Mouse (Mus musculus) embryonic facial prominence, embryonic 15.5 days (tissue): Measurements from ENCODE around the gene Aspg. TPM values are rescaled to one million over a fixed set of nuclear protein-coding genes. Genes with fewer than 3 reads are reported as not detected.

Experiments
- ATAC-seq: fragments of 200-750 bp; cut with Nextera tagmentation; 2 replicates; pipeline ENCODE4 v1.8.0; 2017; ENCODE audit warnings: low read depth, moderate TSS enrichment; ENCODE audit not compliant: insufficient number of reproducible peaks, low FRiP score, low TSS enrichment
- H3K27ac ChIP-seq: fragments of 300-500 bp; sonication (generic); replicated peaks from 2 replicates; pipeline ENCODE4 v1.5.1; 2015; ENCODE audit warnings: mild to moderate bottlenecking, inconsistent platforms
- H3K27me3 ChIP-seq: fragments of 300-500 bp; sonication (generic); 2 replicates; pipeline ENCODE4 v1.6.1; 2015; ENCODE audit warnings: inconsistent platforms
- H3K36me3 ChIP-seq: fragments of 300-500 bp; sonication (generic); 2 replicates; pipeline ENCODE4 v1.6.1; 2015; ENCODE audit warnings: mild to moderate bottlenecking, inconsistent platforms
- H3K4me1 ChIP-seq: fragments of 300-500 bp; sonication (generic); 2 replicates; pipeline ENCODE4 v1.6.1; 2015; ENCODE audit warnings: inconsistent platforms
- H3K4me2 ChIP-seq: fragments of 300-500 bp; sonication (generic); replicated peaks from 2 replicates; pipeline ENCODE4 v1.6.1; 2015; ENCODE audit warnings: mild to moderate bottlenecking, inconsistent platforms
- H3K4me3 ChIP-seq: fragments of 300-500 bp; sonication (generic); replicated peaks from 2 replicates; pipeline ENCODE4 v1.5.1; 2015; ENCODE audit warnings: mild to moderate bottlenecking, inconsistent platforms
- H3K9ac ChIP-seq: fragments of 300-500 bp; sonication (generic); 2 replicates; pipeline ENCODE4 v1.6.1; 2015; ENCODE audit warnings: inconsistent platforms
- H3K9me3 ChIP-seq: fragments of 300-500 bp; sonication (generic); replicated peaks from 2 replicates; pipeline ENCODE4 v1.6.1; 2016; ENCODE audit warnings: inconsistent platforms
- WGBS: fragments of 180-500 bp; shearing (Covaris S2); methylation state at CpG from one replicate; pipeline ENCODE4 v1.1.7; 2015; 5-methylcytosine and 5-hydroxymethylcytosine counted together
- polyA plus RNA-seq: library from polyadenylated mRNA; unstranded; fragments of >200 nt; fragmentation: Nextera tagmentation; extraction: Ambion mirVana; gene quantifications from 2 replicates; pipeline ENCODE4 v1.2.1, GENCODE M21; 2015

Gene Aspg
- polyA plus RNA-seq, 1 experiment from 2014 or later = 6.2 TPM

DNA sequence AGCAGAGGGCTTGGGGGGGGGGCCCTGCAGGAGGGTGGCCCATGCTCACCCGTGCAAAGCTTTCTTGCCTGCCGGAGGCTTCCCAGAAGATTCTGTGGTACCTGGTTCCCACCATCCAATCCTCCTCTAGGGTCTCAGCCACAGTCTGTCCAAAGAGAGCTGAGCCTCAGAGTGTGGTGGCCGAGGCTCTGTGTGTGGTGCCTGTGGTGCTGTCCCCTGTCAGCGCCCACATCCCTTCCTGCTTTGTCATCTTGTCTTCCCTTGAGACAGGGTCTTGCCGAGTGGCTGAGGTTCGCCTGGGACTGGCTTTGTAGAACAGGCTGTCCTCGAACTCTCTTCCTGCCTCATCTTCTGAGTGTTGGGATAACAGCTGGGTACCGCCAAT lies 9.8 kb upstream of the Aspg start:
- H3K4me1 ChIP-seq = peaks cover 4% of the 10 kb centered on the region; the same call in 1 of the 2 replicates
- no peak overlapping the region for H3K4me3 ChIP-seq
- no peaks in the 10 kb centered on the region for H3K9me3 ChIP-seq
- ATAC-seq = no peak
- no peak overlapping the region for H3K27ac ChIP-seq
- H3K27me3 ChIP-seq = peaks cover 3% of the 10 kb centered on the region; the same call in 1 of the 2 replicates
- H3K36me3 ChIP-seq = no peaks in the 10 kb centered on the region
- H3K4me2 ChIP-seq = no peak overlapping the region
- no peak overlapping the region for H3K9ac ChIP-seq
- 74% methylated on average over 8 of the region's 8 CpGs for WGBS

GRCm38 (mm10) chr12:112100106-112100505 lies 6.4 kb upstream of the Aspg start:
- Histone ChIP-seq H3K9me3 (no peaks in the 10 kb centered on the region), H3K9ac (no peak overlapping the region), H3K4me1 (peaks cover 4% of the 10 kb centered on the region; the same call in 1 of the 2 replicates), H3K27me3 (no peaks in the 10 kb centered on the region), H3K4me3 (no peak overlapping the region), H3K27ac (no peak overlapping the region), H3K36me3 (no peaks in the 10 kb centered on the region), H3K4me2 (no peak overlapping the region)
- 41% methylated on average over 4 of the region's 4 CpGs for WGBS
- ATAC-seq = no peak

DNA sequence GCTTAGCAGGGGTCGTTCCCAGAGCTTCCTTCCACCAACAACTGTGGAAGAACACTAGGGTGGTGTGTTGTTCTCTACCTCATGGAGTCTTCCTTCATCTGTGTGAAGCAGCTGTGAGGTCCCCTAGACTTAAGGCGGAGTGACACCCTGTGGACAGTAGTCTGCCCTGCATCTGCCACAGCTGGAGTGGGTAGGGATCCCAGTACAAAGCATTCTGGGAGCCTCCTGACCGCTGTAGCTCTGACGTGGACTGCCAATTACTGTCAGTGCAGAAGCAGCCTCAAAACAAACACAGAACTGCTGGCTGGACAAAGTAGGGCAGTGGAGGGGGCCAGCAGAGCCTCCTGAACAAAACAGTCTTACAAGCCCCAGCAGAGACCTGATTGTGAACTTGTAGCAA lies 5.4 kb upstream of the Aspg start:
- WGBS = 48% methylated on average over 4 of the region's 4 CpGs
- 0 out of 2 replicates have a peak, but pooled peaks have one; percentile 26 for ATAC-seq

GRCm38 (mm10) chr12:112103179-112103578 lies 3.3 kb upstream of the Aspg start:
- H3K4me3 ChIP-seq = no peak overlapping the region
- H3K4me2 ChIP-seq = no peak overlapping the region
- H3K4me1 ChIP-seq = peaks cover 12% of the 10 kb centered on the region; the same call in 1 of the 2 replicates
- H3K27me3 ChIP-seq = no peaks in the 10 kb centered on the region
- H3K27ac ChIP-seq = no peak overlapping the region
- H3K9me3 ChIP-seq = no peaks in the 10 kb centered on the region
- H3K9ac ChIP-seq = no peak overlapping the region
- H3K36me3 ChIP-seq = no peaks in the 10 kb centered on the region
- 80% methylated on average over 5 of the region's 5 CpGs for WGBS
- ATAC-seq = no peak

More for the DNA sequence above, 5.4 kb upstream of the Aspg start:
- Histone ChIP-seq H3K27me3 (no peaks in the 10 kb centered on the region), H3K4me1 (peaks cover 4% of the 10 kb centered on the region; the same call in 1 of the 2 replicates), H3K4me3 (no peak overlapping the region), H3K27ac (no peak overlapping the region), H3K9ac (no peak overlapping the region), H3K9me3 (no peaks in the 10 kb centered on the region), H3K36me3 (no peaks in the 10 kb centered on the region), H3K4me2 (no peak overlapping the region)

DNA sequence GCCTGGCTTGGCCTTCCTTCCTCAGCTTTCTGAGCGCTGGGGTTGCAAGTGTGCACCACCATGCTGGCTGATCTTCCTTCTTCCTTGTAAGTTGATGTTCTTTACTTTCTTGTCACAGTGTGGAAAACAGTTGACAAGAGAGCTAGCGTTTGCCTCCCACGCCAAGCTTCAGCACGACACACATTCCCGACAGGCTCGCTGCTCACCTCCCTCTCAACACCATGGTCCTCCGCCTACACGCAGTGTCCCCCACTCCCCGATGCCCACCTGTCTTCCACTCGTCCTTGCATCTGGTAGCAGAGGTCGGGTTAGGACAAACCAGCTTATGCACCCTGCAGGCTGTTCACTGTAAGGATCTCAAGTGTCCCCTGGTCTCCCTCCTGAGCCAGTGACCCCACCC lies 1.6 kb upstream of the Aspg start:
- H3K9ac ChIP-seq = no peak overlapping the region
- ATAC-seq = no peak
- H3K36me3 ChIP-seq = no peaks in the 10 kb centered on the region
- H3K4me3 ChIP-seq = no peak overlapping the region
- WGBS = 88% methylated on average over 11 of the region's 11 CpGs
- peaks cover 12% of the 10 kb centered on the region; the same call in 1 of the 2 replicates for H3K4me1 ChIP-seq
- no peak overlapping the region for H3K4me2 ChIP-seq
- H3K27me3 ChIP-seq = no peaks in the 10 kb centered on the region
- no peaks in the 10 kb centered on the region for H3K9me3 ChIP-seq
- no peak overlapping the region for H3K27ac ChIP-seq

DNA sequence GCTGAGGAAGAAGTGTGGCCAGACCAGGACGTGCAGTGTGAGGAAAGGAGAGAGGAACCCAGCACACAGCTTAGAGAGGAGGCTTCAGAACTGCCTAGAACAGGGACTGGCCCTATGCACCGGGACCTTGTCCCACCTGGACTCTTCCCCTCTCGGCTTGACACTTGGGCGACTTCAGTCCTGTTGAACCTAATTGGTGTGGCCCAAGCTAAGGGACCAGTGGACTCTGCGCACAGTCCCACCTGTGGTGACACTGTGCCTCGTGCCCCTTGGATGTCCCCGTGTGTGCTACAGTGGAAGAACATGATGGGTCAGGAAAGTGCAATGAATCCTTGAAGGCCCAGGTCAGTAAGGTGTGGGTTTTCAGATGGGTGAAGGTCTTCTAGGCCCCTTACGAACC lies 1.2 kb downstream of the Aspg start:
- Histone ChIP-seq H3K27ac (no peak overlapping the region), H3K4me2 (no peak overlapping the region), H3K4me3 (no peak overlapping the region), H3K36me3 (no peaks in the 10 kb centered on the region), H3K9me3 (no peaks in the 10 kb centered on the region), H3K4me1 (peaks cover 14% of the 10 kb centered on the region), H3K27me3 (no peaks in the 10 kb centered on the region), H3K9ac (no peak overlapping the region)
- 80% methylated on average over 8 of the region's 8 CpGs for WGBS
- no peak for ATAC-seq

GRCm38 (mm10) chr12:112108696-112109445 lies 2.4 kb downstream of the Aspg start:
- peaks cover 24% of the 10 kb centered on the region for H3K4me1 ChIP-seq
- no peak for ATAC-seq
- no peaks in the 10 kb centered on the region for H3K36me3 ChIP-seq
- whole genome bisulfite sequencing = 83% methylated on average over 11 of the region's 11 CpGs
- no peak overlapping the region for H3K27ac ChIP-seq
- no peaks in the 10 kb centered on the region for H3K27me3 ChIP-seq
- H3K4me2 ChIP-seq = no peak overlapping the region
- H3K4me3 ChIP-seq = no peak overlapping the region
- H3K9ac ChIP-seq = no peak overlapping the region
- H3K9me3 ChIP-seq = no peaks in the 10 kb centered on the region

GRCm38 (mm10) chr12:112109701-112110100 lies 3.2 kb downstream of the Aspg start:
- H3K9ac ChIP-seq = no peak overlapping the region
- ATAC-seq = no peak
- no peaks in the 10 kb centered on the region for H3K9me3 ChIP-seq
- H3K4me3 ChIP-seq = no peak overlapping the region
- H3K27ac ChIP-seq = no peak overlapping the region
- WGBS = 67% methylated on average over 9 of the region's 9 CpGs
- no peaks in the 10 kb centered on the region for H3K36me3 ChIP-seq
- H3K4me2 ChIP-seq = no peak overlapping the region
- peaks cover 24% of the 10 kb centered on the region for H3K4me1 ChIP-seq
- no peaks in the 10 kb centered on the region for H3K27me3 ChIP-seq

GRCm38 (mm10) chr12:112111323-112111722 lies 4.8 kb downstream of the Aspg start:
- no peak overlapping the region for H3K4me3 ChIP-seq
- H3K4me2 ChIP-seq = no peak overlapping the region
- no peaks in the 10 kb centered on the region for H3K27me3 ChIP-seq
- H3K9me3 ChIP-seq = no peaks in the 10 kb centered on the region
- peaks cover 22% of the 10 kb centered on the region for H3K4me1 ChIP-seq
- H3K36me3 ChIP-seq = no peaks in the 10 kb centered on the region
- no peak overlapping the region for H3K27ac ChIP-seq
- WGBS = 84% methylated on average over 5 of the region's 5 CpGs
- ATAC-seq = no peak
- H3K9ac ChIP-seq = no peak overlapping the region

DNA sequence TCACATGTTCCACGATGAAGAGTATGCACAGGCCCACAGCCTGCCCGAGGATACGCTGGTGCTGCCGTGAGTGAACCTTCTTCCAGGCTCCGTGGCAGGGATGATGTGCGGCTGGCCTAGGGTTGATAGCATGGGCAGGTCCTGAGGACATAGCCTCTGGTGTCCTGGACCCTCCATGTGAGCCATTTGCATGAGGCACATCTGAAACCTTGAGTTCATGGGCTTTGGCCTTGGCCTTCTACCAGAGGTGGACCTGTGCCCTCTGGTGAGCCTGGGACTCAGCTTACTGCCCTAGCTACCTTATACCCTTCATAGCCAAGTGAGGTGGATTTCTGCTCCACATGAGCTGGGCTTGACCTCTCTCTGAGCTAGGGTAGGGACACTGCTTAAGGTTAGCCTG lies 5.8 kb downstream of the Aspg start:
- Histone ChIP-seq H3K27me3 (no peaks in the 10 kb centered on the region), H3K9me3 (no peaks in the 10 kb centered on the region), H3K36me3 (no peaks in the 10 kb centered on the region), H3K9ac (no peak overlapping the region), H3K4me2 (no peak overlapping the region), H3K27ac (no peak overlapping the region), H3K4me3 (no peak overlapping the region), H3K4me1 (peaks cover 13% of the 10 kb centered on the region)
- 87% methylated on average over 6 of the region's 6 CpGs for WGBS
- no peak for ATAC-seq

DNA sequence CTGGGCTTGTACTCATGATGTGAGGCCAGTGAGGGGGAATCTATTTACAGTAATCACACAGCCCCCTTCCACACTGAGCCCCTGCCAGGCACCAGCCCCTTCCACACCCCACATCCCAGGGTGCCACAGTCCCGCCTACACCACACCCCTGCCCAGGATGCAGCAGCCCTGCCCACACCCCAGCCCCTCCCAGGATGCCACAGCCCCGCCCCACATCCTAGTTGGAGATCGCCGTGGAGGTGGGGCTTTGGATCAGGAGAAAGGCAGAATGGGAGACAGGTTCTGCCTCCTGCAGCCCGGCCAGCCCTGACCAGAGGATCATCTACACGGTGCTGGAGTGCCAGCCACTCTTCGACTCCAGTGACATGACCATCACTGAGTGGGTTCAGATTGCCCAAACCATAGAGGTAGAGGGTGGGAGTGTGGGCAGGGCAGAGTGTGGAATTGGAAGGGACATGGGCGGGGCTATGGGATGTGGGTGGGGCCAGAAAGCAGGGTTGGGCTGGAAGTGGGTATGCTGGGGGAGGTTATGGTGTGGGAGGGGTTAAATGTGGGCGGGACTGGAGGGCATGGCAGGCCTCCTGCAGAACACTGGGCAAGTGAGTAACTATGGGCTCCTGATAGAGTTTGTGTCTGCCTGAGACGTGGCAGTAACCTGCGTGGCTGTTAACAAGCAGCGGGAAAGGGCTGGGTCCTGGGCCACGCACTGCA lies 6.4 kb downstream of the Aspg start:
- Histone ChIP-seq H3K9ac (no peak overlapping the region), H3K27ac (no peak overlapping the region), H3K4me3 (no peak overlapping the region), H3K36me3 (no peaks in the 10 kb centered on the region), H3K27me3 (no peaks in the 10 kb centered on the region), H3K9me3 (no peaks in the 10 kb centered on the region), H3K4me1 (peaks cover 12% of the 10 kb centered on the region), H3K4me2 (0 out of 2 replicates have a peak overlapping the region, but pooled peaks have one; percentile 8)
- ATAC-seq = no peak
- 20% methylated on average over 13 of the region's 13 CpGs for WGBS
